Mouse (Mus musculus) cerebellum, adult 2 months (tissue): ENCODE results near the gene Car10.

Experiments
- CTCF ChIP-seq: fragments of 200-500 bp; IDR thresholded peaks from 2 replicates; pipeline ENCODE4 v1.5.1; 2011; ENCODE audit warnings: low read depth, mild to moderate bottlenecking, control low read depth, low read length, moderate library complexity, borderline replicate concordance; ENCODE audit not compliant: insufficient read depth
- POLR2A ChIP-seq: fragments of 200-500 bp; IDR thresholded peaks from 2 replicates; pipeline ENCODE4 v1.6.1; 2011; ENCODE audit warnings: low read length, control low read depth, borderline replicate concordance; ENCODE audit not compliant: insufficient read depth

- TF ChIP-seq CTCF (0 out of 2 replicates have a peak, but pooled peaks have one; percentile 24), POLR2A (no peak)
Measured at GRCm38 (mm10) chr11:93514396-93514795, 416.6 kb downstream of the Car10 start.
